Mouse (Mus musculus) hindbrain, embryonic 13.5 days (tissue): Measurements from ENCODE around the gene Gpr68. TPM values are rescaled to one million over a fixed set of nuclear protein-coding genes. Genes with fewer than 3 reads are reported as not detected.

Source experiments
- ATAC-seq: fragments of 200-750 bp; cut with Nextera tagmentation; 2 replicates; pipeline ENCODE4 v1.8.0; 2017; ENCODE audit warnings: moderate TSS enrichment; ENCODE audit not compliant: low FRiP score
- H3K27ac ChIP-seq: fragments of 300-500 bp; sonication (generic); 2 replicates; pipeline ENCODE4 v1.5.1; 2015; ENCODE audit warnings: inconsistent platforms, mild to moderate bottlenecking, moderate library complexity
- H3K27me3 ChIP-seq: fragments of 300-500 bp; sonication (generic); 2 replicates; pipeline ENCODE4 v1.6.1; 2015; ENCODE audit warnings: mild to moderate bottlenecking, inconsistent platforms
- H3K36me3 ChIP-seq: fragments of 300-500 bp; sonication (generic); 2 replicates; pipeline ENCODE4 v1.6.1; 2015; ENCODE audit warnings: mild to moderate bottlenecking, inconsistent platforms
- H3K4me1 ChIP-seq: fragments of 300-500 bp; sonication (generic); replicated peaks from 2 replicates; pipeline ENCODE4 v1.6.1; 2015; ENCODE audit warnings: inconsistent platforms
- H3K4me2 ChIP-seq: fragments of 300-500 bp; sonication (generic); 2 replicates; pipeline ENCODE4 v1.6.1; 2015; ENCODE audit warnings: inconsistent platforms, mild to moderate bottlenecking, moderate library complexity
- H3K4me3 ChIP-seq: fragments of 300-500 bp; sonication (generic); 2 replicates; pipeline ENCODE4 v1.5.1; 2015; ENCODE audit warnings: mild to moderate bottlenecking, inconsistent platforms
- H3K9ac ChIP-seq: fragments of 300-500 bp; sonication (generic); 2 replicates; pipeline ENCODE4 v1.6.1; 2015; ENCODE audit warnings: mild to moderate bottlenecking, inconsistent platforms
- H3K9me3 ChIP-seq: fragments of 300-500 bp; sonication (generic); 2 replicates; pipeline ENCODE4 v1.6.1; 2016; ENCODE audit warnings: inconsistent platforms
- WGBS: fragments of 180-500 bp; shearing (Covaris S2); methylation state at CpG from one replicate; pipeline ENCODE4 v1.1.7; 2015; 5-methylcytosine and 5-hydroxymethylcytosine counted together
- polyA plus RNA-seq: library from polyadenylated mRNA; unstranded; fragments of >200 nt; fragmentation: Nextera tagmentation; extraction: Ambion mirVana; gene quantifications from 2 replicates; pipeline ENCODE4 v1.2.1, GENCODE M21; 2015

Gene Gpr68
- polyA plus RNA-seq, 1 experiment from 2014 or later, result 1.6 TPM

- Histone ChIP-seq H3K36me3 (peaks cover 13% of the 10 kb centered on the region), H3K4me3 (peak overlapping the region; percentile 49), H3K9me3 (no peaks in the 10 kb centered on the region), H3K9ac (peak overlapping the region; percentile 75), H3K4me2 (peak overlapping the region; percentile 93), H3K27ac (no peak overlapping the region), H3K27me3 (peaks cover 23% of the 10 kb centered on the region), H3K4me1 (peaks cover 16% of the 10 kb centered on the region)
- WGBS, result 23% methylated on average over 10 of the region's 10 CpGs
- peak; percentile 46; the same call in 1 of the 2 replicates for ATAC-seq
Observed at GRCm38 (mm10) chr12:100908298-100909034, 468 bp upstream of the Gpr68 start.

DNA sequence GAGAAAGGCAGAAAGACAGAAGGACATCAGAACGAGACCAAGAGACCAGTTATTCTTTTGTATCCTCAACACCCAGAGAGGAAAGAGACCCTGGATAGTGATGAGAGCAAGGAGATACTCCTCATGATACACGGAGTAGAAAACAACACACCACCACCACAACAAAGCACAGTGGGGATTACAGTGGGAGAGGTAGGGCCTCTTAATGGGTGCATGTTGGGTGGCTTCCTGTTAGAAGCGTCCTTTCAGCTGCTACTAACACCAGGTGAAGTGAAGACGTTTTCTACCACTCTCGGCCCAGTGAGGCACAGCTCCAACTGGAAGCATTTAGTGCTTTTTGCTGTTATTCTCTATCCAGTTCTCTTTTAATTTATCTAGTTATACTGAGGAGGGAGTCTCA lies 1.1 kb downstream of the Gpr68 start:
- no peak overlapping the region for H3K4me2 ChIP-seq
- 83% methylated on average over 5 of the region's 5 CpGs for WGBS

DNA sequence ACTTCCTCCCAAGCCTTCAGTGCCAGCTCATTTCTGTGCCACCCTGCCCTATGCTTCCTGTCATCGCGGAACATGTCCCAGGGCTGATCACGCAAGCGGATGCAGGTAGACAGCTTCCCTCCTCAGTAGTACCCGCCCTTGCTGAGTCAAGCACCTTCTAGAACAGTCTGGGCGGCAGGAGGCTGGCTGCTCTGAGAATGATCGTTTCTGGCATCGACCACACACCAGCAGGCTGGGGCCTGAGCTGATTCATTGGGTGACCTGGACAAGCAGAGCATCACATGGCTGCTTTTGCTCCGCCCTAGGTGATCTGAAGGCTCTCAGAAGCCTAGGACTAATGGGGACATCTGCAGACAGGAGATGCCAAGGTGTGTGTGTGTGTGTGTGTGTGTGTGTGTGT lies 4.2 kb downstream of the Gpr68 start:
- Histone ChIP-seq H3K36me3 (no peaks in the 10 kb centered on the region), H3K9ac (no peak overlapping the region), H3K27ac (no peak overlapping the region), H3K4me3 (no peak overlapping the region), H3K27me3 (peaks cover 59% of the 10 kb centered on the region), H3K9me3 (no peaks in the 10 kb centered on the region), H3K4me1 (peaks cover 24% of the 10 kb centered on the region), H3K4me2 (no peak overlapping the region)
- ATAC-seq, result no peak
- 92% methylated on average over 9 of the region's 9 CpGs for WGBS

More for the DNA sequence above, 1.1 kb downstream of the Gpr68 start:
- H3K9ac ChIP-seq, result no peak overlapping the region
- H3K27ac ChIP-seq, result no peak overlapping the region
- peaks cover 16% of the 10 kb centered on the region for H3K4me1 ChIP-seq
- H3K27me3 ChIP-seq, result peaks cover 29% of the 10 kb centered on the region
- H3K4me3 ChIP-seq, result no peak overlapping the region
- ATAC-seq, result no peak
- no peaks in the 10 kb centered on the region for H3K36me3 ChIP-seq
- H3K9me3 ChIP-seq, result no peaks in the 10 kb centered on the region

DNA sequence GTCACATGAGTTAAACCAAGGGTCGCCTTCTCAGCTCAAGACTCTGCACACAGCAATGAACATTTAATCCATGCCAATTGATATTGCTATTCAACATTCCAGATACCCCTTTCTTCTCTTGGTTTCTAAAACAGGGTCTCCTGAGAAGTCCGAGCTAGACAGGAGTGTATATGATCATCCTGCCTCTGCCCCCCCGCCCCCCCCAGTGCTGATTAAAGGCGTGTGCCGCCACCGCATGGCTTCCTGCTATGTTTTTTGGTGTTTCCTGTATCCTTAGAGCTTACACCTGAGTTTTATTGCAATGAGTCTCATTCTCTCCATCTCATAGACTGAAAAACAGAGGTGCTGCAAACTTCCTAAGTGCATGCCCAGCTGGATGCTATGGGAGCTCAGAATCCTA lies 6.6 kb downstream of the Gpr68 start:
- WGBS, result 86% methylated on average over 6 of the region's 6 CpGs
- H3K27ac ChIP-seq, result no peak overlapping the region

GRCm38 (mm10) chr12:100900901-100901300 lies 7.1 kb downstream of the Gpr68 start:
- Histone ChIP-seq H3K9ac (no peak overlapping the region), H3K27me3 (peaks cover 60% of the 10 kb centered on the region), H3K4me1 (peaks cover 23% of the 10 kb centered on the region), H3K4me2 (no peak overlapping the region), H3K4me3 (no peak overlapping the region), H3K36me3 (no peaks in the 10 kb centered on the region), H3K9me3 (no peaks in the 10 kb centered on the region), H3K27ac (no peak overlapping the region)
- ATAC-seq, result no peak
- 83% methylated on average over 6 of the region's 6 CpGs for WGBS

More for the DNA sequence above, 6.6 kb downstream of the Gpr68 start:
- Histone ChIP-seq H3K9ac (no peak overlapping the region), H3K4me1 (peaks cover 23% of the 10 kb centered on the region), H3K4me2 (no peak overlapping the region), H3K9me3 (no peaks in the 10 kb centered on the region), H3K36me3 (no peaks in the 10 kb centered on the region), H3K27me3 (peaks cover 62% of the 10 kb centered on the region), H3K4me3 (no peak overlapping the region)
- ATAC-seq, result no peak

GRCm38 (mm10) chr12:100899111-100899640 lies 8.8 kb downstream of the Gpr68 start:
- peak overlapping the region; percentile 81 for H3K4me2 ChIP-seq
- H3K9me3 ChIP-seq, result no peaks in the 10 kb centered on the region
- no peak overlapping the region for H3K27ac ChIP-seq
- H3K4me3 ChIP-seq, result peak overlapping the region; percentile 46
- peak; percentile 62 for ATAC-seq
- H3K36me3 ChIP-seq, result no peaks in the 10 kb centered on the region
- H3K4me1 ChIP-seq, result peaks cover 34% of the 10 kb centered on the region
- H3K27me3 ChIP-seq, result peaks cover 60% of the 10 kb centered on the region
- under 1% methylated on average over 30 of the region's 30 CpGs for WGBS
- peak overlapping the region; percentile 71 for H3K9ac ChIP-seq

DNA sequence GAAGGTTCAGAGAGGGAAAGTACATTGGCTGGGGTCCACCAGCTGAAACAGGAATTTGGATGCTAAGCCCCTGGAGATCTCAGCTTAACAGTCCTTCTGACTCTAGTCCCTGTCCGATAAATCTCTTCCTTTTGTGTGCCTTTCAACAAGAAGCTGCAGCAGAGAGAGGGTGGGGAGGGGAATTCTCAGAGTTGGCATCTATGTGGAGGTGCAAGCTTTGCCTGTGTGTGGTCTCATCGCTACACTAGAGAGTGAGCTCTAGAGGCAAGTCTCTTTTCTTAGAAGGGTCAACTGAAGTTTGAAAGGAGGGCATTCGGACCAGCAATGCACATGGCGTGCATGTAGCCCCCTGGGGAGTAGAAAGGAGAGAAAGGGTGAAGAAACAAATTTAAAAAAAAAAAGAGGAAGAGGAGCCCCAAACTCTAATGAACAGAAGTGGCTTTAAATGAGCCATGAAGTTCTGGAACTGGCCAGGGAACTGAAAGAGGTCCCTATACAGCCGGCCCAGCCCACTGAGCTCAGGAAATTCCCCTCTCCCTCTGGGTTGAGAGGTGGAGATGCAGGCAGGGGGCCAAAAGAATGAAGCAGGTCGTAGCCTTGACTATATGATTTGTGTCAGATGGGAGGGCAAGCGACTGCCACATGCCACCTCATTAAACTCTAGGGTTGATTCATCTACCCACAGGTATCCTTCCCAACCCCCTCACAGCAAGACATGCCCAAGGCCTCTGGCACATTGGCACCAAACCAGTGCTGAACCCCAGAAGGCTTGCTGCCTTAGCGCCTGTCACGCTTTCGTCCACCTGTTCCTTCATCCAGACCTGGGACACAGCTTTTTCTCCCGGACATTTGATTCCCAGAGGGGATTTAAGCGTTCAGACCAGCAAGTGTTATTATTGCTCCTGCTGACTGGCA lies 10.0 kb downstream of the Gpr68 start:
- H3K27ac ChIP-seq, result no peak overlapping the region
- peak overlapping the region; percentile 81 for H3K4me2 ChIP-seq
- no peak for ATAC-seq
- H3K9ac ChIP-seq, result 0 out of 2 replicates have a peak overlapping the region, but pooled peaks have one; percentile 71
- peak overlapping the region; percentile 46 for H3K4me3 ChIP-seq
- H3K27me3 ChIP-seq, result peaks cover 60% of the 10 kb centered on the region
- no peaks in the 10 kb centered on the region for H3K36me3 ChIP-seq
- 20% methylated on average over 12 of the region's 12 CpGs for WGBS
- no peaks in the 10 kb centered on the region for H3K9me3 ChIP-seq
- peaks cover 34% of the 10 kb centered on the region for H3K4me1 ChIP-seq

GRCm38 (mm10) chr12:100896661-100897060 lies 11.3 kb downstream of the Gpr68 start:
- Histone ChIP-seq H3K4me2 (no peak overlapping the region), H3K27me3 (peaks cover 53% of the 10 kb centered on the region), H3K4me1 (peaks cover 34% of the 10 kb centered on the region), H3K9ac (no peak overlapping the region), H3K36me3 (no peaks in the 10 kb centered on the region), H3K4me3 (no peak overlapping the region), H3K27ac (no peak overlapping the region), H3K9me3 (no peaks in the 10 kb centered on the region)
- 47% methylated on average over 3 of the region's 3 CpGs for WGBS
- ATAC-seq, result no peak

- Histone ChIP-seq H3K4me2 (no peak overlapping the region), H3K9ac (no peak overlapping the region), H3K4me3 (no peak overlapping the region), H3K36me3 (no peaks in the 10 kb centered on the region), H3K27me3 (peaks cover 41% of the 10 kb centered on the region), H3K27ac (no peak overlapping the region), H3K4me1 (peaks cover 34% of the 10 kb centered on the region), H3K9me3 (no peaks in the 10 kb centered on the region)
- ATAC-seq, result peak; percentile 40; the same call in 1 of the 2 replicates
- WGBS, result 3% methylated on average over 2 of the region's 2 CpGs
Observed at GRCm38 (mm10) chr12:100895504-100895903, 12.5 kb downstream of the Gpr68 start.

DNA sequence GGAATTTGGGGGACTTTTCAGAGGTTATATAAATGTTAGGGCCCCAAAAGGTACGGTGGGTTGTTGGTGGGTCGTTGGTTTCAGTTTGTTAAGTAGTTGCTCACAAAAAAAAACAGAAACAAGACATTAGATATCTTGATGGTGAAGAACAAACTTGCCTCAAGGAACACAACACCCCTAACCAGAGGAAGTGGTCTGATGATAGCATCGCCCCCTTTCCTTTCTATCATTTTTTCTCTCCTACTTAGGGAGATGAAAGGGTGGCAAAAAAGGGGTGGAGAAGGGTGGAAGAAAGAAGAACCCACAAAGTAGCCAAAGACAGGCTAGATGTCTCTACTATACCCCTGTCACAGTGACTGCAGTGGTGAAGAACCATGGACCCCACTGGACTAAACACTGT lies 17.4 kb downstream of the Gpr68 start:
- H3K9me3 ChIP-seq, result no peaks in the 10 kb centered on the region
- WGBS, result 87% methylated on average over 3 of the region's 3 CpGs
- no peak for ATAC-seq
- peaks cover 14% of the 10 kb centered on the region for H3K4me1 ChIP-seq
- H3K36me3 ChIP-seq, result no peaks in the 10 kb centered on the region
- H3K9ac ChIP-seq, result no peak overlapping the region
- H3K27me3 ChIP-seq, result no peaks in the 10 kb centered on the region
- no peak overlapping the region for H3K4me3 ChIP-seq
- H3K4me2 ChIP-seq, result no peak overlapping the region
- no peak overlapping the region for H3K27ac ChIP-seq

- Histone ChIP-seq H3K9me3 (no peaks in the 10 kb centered on the region), H3K27ac (no peak overlapping the region), H3K4me2 (no peak overlapping the region), H3K27me3 (no peaks in the 10 kb centered on the region), H3K4me3 (no peak overlapping the region), H3K36me3 (no peaks in the 10 kb centered on the region), H3K9ac (0 out of 2 replicates have a peak overlapping the region, but pooled peaks have one; percentile 4), H3K4me1 (peaks cover 7% of the 10 kb centered on the region; the same call in 1 of the 2 replicates)
- ATAC-seq, result no peak
- WGBS, result 45% methylated on average over 12 of the region's 12 CpGs
Observed at GRCm38 (mm10) chr12:100887801-100888258, 20.2 kb downstream of the Gpr68 start.

DNA sequence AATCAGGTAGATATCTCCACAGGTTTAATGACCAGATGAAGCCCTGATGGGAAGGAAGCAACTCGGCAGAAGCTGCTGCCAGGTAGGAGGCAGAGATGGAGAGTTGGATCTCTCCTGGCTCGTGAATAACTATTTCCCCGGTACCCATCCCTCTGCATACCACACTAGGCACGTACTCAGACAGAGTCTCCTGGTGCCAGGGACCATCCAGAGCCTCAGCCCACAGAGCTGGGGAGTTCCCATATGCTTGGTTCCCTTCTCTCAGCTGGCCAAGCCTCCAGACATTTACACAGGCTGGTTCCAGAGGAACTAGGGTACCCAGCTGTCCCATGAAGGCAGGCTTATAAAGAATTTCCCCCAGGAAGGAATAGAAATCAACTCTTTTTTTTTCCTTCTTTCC lies 21.1 kb downstream of the Gpr68 start:
- H3K4me2 ChIP-seq, result no peak overlapping the region
- ATAC-seq, result no peak
- no peaks in the 10 kb centered on the region for H3K36me3 ChIP-seq
- no peak overlapping the region for H3K9ac ChIP-seq
- H3K27me3 ChIP-seq, result no peaks in the 10 kb centered on the region
- H3K4me1 ChIP-seq, result peaks cover 7% of the 10 kb centered on the region; the same call in 1 of the 2 replicates
- WGBS, result 83% methylated on average over 4 of the region's 4 CpGs
- H3K27ac ChIP-seq, result no peak overlapping the region
- H3K4me3 ChIP-seq, result no peak overlapping the region
- no peaks in the 10 kb centered on the region for H3K9me3 ChIP-seq
